Mouse (Mus musculus) hindbrain, embryonic 13.5 days (tissue): Measurements from ENCODE around the gene Islr. TPM values are rescaled to one million over a fixed set of nuclear protein-coding genes. Genes with fewer than 3 reads are reported as not detected.
A peak's percentile ranks its signal among the peaks of the same experiment; 100 is the strongest.

Experiments
- ATAC-seq: fragments of 200-750 bp; cut with Nextera tagmentation; 2 replicates; pipeline ENCODE4 v1.8.0; 2017; ENCODE audit warnings: moderate TSS enrichment; ENCODE audit not compliant: low FRiP score
- H3K27ac ChIP-seq: fragments of 300-500 bp; sonication (generic); 2 replicates; pipeline ENCODE4 v1.5.1; 2015; ENCODE audit warnings: inconsistent platforms, mild to moderate bottlenecking, moderate library complexity
- H3K27me3 ChIP-seq: fragments of 300-500 bp; sonication (generic); 2 replicates; pipeline ENCODE4 v1.6.1; 2015; ENCODE audit warnings: mild to moderate bottlenecking, inconsistent platforms
- H3K36me3 ChIP-seq: fragments of 300-500 bp; sonication (generic); 2 replicates; pipeline ENCODE4 v1.6.1; 2015; ENCODE audit warnings: mild to moderate bottlenecking, inconsistent platforms
- H3K4me1 ChIP-seq: fragments of 300-500 bp; sonication (generic); replicated peaks from 2 replicates; pipeline ENCODE4 v1.6.1; 2015; ENCODE audit warnings: inconsistent platforms
- H3K4me2 ChIP-seq: fragments of 300-500 bp; sonication (generic); 2 replicates; pipeline ENCODE4 v1.6.1; 2015; ENCODE audit warnings: inconsistent platforms, mild to moderate bottlenecking, moderate library complexity
- H3K4me3 ChIP-seq: fragments of 300-500 bp; sonication (generic); 2 replicates; pipeline ENCODE4 v1.5.1; 2015; ENCODE audit warnings: mild to moderate bottlenecking, inconsistent platforms
- H3K9ac ChIP-seq: fragments of 300-500 bp; sonication (generic); 2 replicates; pipeline ENCODE4 v1.6.1; 2015; ENCODE audit warnings: mild to moderate bottlenecking, inconsistent platforms
- H3K9me3 ChIP-seq: fragments of 300-500 bp; sonication (generic); 2 replicates; pipeline ENCODE4 v1.6.1; 2016; ENCODE audit warnings: inconsistent platforms
- WGBS: fragments of 180-500 bp; shearing (Covaris S2); methylation state at CpG from one replicate; pipeline ENCODE4 v1.1.7; 2015; 5-methylcytosine and 5-hydroxymethylcytosine counted together
- microRNA-seq: library from miRNA; unstranded; fragments of <30 nt; microRNA quantifications from one replicate; pipeline ENCODE4, GENCODE M21; 2016
- polyA plus RNA-seq: library from polyadenylated mRNA; unstranded; fragments of >200 nt; fragmentation: Nextera tagmentation; extraction: Ambion mirVana; gene quantifications from 2 replicates; pipeline ENCODE4 v1.2.1, GENCODE M21; 2015

Islr gene
- polyA plus RNA-seq, 1 experiment from 2014 or later: 40.9 TPM

DNA sequence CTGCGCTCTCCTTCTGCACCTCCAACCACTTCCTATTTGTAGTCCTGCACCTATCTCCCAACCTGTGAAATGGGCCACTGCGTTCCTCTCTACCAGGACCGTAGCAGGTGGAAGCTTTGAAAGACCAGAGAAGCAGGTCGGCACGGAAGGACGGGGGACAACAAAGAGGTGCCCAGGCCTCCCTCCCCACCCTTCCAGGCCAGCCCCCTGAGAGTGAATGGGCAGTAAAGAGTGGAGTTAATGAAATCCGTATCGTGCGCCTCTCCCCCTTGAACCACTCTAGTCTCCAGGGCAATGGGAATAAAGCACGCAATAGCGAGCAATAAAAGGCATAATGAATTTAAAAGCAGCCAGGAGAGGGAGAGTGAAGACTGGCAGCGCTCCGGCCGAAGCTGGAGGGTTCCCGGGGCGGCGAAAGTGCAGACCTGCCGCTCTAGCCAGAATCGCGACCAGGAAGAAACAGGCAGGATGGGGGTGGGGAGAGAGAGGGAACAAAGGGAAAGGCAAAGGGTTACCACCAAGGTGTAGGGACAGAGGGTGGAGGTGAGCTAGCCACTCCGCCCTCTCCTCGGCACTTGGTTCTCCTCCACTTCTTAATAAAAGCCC lies 90.7 kb downstream of the Islr start:
- Histone ChIP-seq H3K27me3 (peaks cover 35% of the 10 kb centered on the region), H3K4me3 (peak overlapping the region; percentile 7; the same call in 1 of the 2 replicates), H3K9me3 (no peaks in the 10 kb centered on the region), H3K36me3 (no peaks in the 10 kb centered on the region), H3K4me1 (peaks cover 71% of the 10 kb centered on the region), H3K4me2 (peak overlapping the region; percentile 44), H3K9ac (peak overlapping the region; percentile 62), H3K27ac (peak overlapping the region; percentile 95)
- peak; percentile 40 for ATAC-seq
- WGBS: 3% methylated on average over 22 of the region's 22 CpGs

DNA sequence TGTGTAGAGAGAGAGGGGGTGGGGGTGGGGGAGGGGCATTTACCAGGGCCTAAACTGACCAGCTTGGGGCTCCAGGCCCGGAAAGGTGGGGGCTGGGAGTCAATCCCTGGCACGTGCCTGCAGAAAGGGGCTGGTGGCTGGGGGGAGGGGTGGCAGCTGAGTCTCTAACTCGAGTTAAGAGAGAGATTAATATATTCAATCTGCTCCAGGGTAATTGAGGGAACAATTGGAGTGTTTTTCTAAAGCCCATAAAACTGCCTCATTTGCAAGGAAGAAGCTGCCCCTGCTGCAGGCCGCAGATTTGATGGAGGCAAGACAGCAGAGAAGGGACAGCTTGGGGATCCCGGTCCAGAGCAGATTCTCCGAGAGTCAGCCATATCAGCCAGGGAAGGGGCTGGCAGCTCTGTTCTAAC lies 91.2 kb downstream of the Islr start:
- H3K4me2 ChIP-seq: peak overlapping the region; percentile 44
- peak overlapping the region; percentile 95 for H3K27ac ChIP-seq
- WGBS: 0% methylated on average over 6 of the region's 6 CpGs
- H3K27me3 ChIP-seq: peaks cover 32% of the 10 kb centered on the region; the same call in 1 of the 2 replicates
- peak; percentile 67 for ATAC-seq
- no peak overlapping the region for H3K4me3 ChIP-seq
- H3K4me1 ChIP-seq: peaks cover 73% of the 10 kb centered on the region
- H3K9ac ChIP-seq: peak overlapping the region; percentile 62; the same call in 1 of the 2 replicates
- H3K36me3 ChIP-seq: no peaks in the 10 kb centered on the region
- no peaks in the 10 kb centered on the region for H3K9me3 ChIP-seq

DNA sequence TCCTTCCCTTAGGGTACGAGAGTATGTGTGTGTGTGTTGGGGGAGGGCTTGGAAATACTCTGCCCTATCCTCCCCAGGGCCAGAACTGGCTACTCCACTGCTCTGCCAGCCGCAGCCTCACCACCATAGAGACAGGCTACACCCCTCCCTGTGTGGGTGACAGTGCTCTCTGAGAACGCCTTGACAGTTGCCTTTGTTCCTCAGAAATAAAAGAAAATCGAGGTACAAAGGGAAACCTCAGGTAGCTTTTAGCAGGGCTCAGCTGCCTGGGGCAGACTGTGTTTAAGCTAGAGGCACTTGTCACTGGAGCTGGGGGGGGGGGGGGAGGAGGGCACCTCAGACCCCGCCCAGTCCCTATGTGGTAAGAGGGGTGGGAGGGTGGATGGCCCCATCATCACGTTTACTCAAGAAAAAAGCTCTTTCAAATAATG lies 91.8 kb downstream of the Islr start:
- peak; percentile 65 for ATAC-seq
- H3K36me3 ChIP-seq: no peaks in the 10 kb centered on the region
- H3K4me1 ChIP-seq: peaks cover 79% of the 10 kb centered on the region
- no peaks in the 10 kb centered on the region for H3K9me3 ChIP-seq
- WGBS: 4% methylated on average over 6 of the region's 6 CpGs
- H3K9ac ChIP-seq: peak overlapping the region; percentile 51
- H3K27ac ChIP-seq: peak overlapping the region; percentile 95
- H3K4me2 ChIP-seq: 0 out of 2 replicates have a peak overlapping the region, but pooled peaks have one; percentile 19
- peaks cover 28% of the 10 kb centered on the region; the same call in 1 of the 2 replicates for H3K27me3 ChIP-seq
- H3K4me3 ChIP-seq: no peak overlapping the region

DNA sequence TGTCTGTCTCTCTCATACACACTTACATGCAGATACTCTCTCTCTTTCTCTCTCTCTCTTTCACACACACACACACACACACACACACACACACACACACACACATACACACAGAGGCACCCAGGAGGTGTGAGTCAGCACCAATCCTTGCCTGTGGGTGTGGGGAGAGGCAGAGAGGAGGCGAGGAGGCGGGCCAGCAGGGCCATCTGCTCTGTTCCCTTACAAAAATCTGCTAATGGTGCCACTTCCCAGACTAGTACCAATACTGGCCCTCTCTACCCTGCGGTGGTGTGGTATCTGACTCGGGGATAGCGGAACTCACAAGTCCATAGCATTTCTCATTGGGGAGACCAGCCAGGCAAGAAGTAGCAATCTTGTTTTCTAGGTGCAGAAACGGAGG lies 92.7 kb downstream of the Islr start:
- Histone ChIP-seq H3K9me3 (no peaks in the 10 kb centered on the region), H3K36me3 (no peaks in the 10 kb centered on the region), H3K9ac (no peak overlapping the region), H3K27ac (peak overlapping the region; percentile 95), H3K4me1 (peaks cover 85% of the 10 kb centered on the region), H3K27me3 (peaks cover 19% of the 10 kb centered on the region; the same call in 1 of the 2 replicates), H3K4me2 (no peak overlapping the region), H3K4me3 (no peak overlapping the region)
- 33% methylated on average over 6 of the region's 6 CpGs for WGBS
- ATAC-seq: no peak

DNA sequence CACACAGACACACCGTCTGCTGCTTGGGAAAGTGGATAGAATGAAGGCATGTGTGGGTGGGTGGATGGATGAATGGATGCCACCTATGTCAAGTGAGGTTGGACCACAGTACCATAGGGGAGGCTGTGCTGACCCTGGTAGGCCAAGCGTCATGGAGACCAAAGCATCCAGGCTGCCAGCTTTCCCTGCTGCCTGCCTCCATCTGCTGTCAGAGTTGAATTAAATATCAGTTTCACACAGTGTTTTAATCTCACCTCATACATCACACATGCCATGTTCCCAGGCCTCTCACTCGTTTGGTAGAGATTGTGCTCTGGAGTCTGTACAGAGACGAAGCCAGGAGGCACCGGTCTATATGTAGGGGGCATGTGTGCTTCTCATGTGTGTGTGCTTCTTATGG lies 93.3 kb downstream of the Islr start:
- Histone ChIP-seq H3K4me2 (no peak overlapping the region), H3K9me3 (no peaks in the 10 kb centered on the region), H3K36me3 (no peaks in the 10 kb centered on the region), H3K27ac (peak overlapping the region; percentile 95), H3K4me1 (peaks cover 85% of the 10 kb centered on the region), H3K9ac (no peak overlapping the region), H3K27me3 (peaks cover 13% of the 10 kb centered on the region; the same call in 1 of the 2 replicates), H3K4me3 (no peak overlapping the region)
- 54% methylated on average over 5 of the region's 5 CpGs for WGBS
- ATAC-seq: no peak

DNA sequence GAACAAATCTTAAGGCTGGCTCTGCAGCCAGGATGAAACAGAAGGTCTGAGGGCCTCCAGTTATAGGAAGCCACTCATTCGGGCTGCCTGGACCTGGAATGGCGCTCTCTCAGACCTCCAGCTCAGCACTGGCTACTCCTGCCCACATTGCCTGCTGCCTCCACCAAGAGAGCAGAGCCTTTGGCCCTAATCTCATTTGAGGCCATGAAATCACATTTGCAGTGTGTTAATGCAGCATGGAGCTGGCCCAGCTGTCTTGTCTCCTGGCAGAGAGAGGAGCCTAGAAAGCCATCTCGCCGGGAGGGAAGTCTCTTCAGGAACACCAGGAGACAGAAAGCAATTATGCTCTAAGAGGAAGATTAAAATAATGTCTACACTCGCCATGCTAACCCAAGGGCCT lies 96.6 kb downstream of the Islr start:
- Histone ChIP-seq H3K36me3 (no peaks in the 10 kb centered on the region), H3K4me2 (no peak overlapping the region), H3K9ac (no peak overlapping the region), H3K4me1 (peaks cover 67% of the 10 kb centered on the region), H3K27me3 (0 out of 2 replicates have a peak, but pooled peaks cover 3% of the 10 kb centered on the region), H3K4me3 (no peak overlapping the region), H3K9me3 (no peaks in the 10 kb centered on the region), H3K27ac (peak overlapping the region; percentile 81)
- WGBS: 48% methylated on average over 5 of the region's 5 CpGs
- ATAC-seq: no peak

Small RNAs within 50 kb of the gene (microRNA-seq; reads per million reads assigned to microRNA genes)
- not detected for gene Mir6385

Other genes with a start within 250 kb of the Islr start
- gene Cyp11a1, start 197.9 kb downstream of the Islr start, polyA plus RNA-seq: 0.31 and 0.57 TPM in 2 replicates
- 19.1 and 20.1 TPM in 2 replicates for gene Stra6, start 140.5 kb downstream of the Islr start, polyA plus RNA-seq
- gene Ccdc33, start 85.5 kb downstream of the Islr start, polyA plus RNA-seq: 0.81 and 0.91 TPM in 2 replicates
- gene Islr2, start within 50 bp of the Islr start, polyA plus RNA-seq: 11.1 and 11.3 TPM in 2 replicates
- 4.0 and 4.7 TPM in 2 replicates for gene Pml, start 45.5 kb upstream of the Islr start, polyA plus RNA-seq
- 105 and 116 TPM in 2 replicates for gene Stoml1, start 48.9 kb upstream of the Islr start, polyA plus RNA-seq
- gene Loxl1, start 108.9 kb upstream of the Islr start, polyA plus RNA-seq: 8.0 and 8.1 TPM in 2 replicates
- not detected in 2 replicates for gene Tbc1d21, start 166.1 kb upstream of the Islr start, polyA plus RNA-seq